Mouse (Mus musculus) lung, postnatal 25 days (tissue): ENCODE data around the gene Atp5mpl.
"Not testable (repeated sequence)": the region's sequence is repeated elsewhere in the genome, so short reads cannot be mapped to it uniquely, and the experiment has no call there.

Experiments
- DNase-seq: peaks from one replicate; pipeline ENCODE4 v3.0.0; 2022; ENCODE audit warnings: low spot score

Atp5mpl gene

DNA sequence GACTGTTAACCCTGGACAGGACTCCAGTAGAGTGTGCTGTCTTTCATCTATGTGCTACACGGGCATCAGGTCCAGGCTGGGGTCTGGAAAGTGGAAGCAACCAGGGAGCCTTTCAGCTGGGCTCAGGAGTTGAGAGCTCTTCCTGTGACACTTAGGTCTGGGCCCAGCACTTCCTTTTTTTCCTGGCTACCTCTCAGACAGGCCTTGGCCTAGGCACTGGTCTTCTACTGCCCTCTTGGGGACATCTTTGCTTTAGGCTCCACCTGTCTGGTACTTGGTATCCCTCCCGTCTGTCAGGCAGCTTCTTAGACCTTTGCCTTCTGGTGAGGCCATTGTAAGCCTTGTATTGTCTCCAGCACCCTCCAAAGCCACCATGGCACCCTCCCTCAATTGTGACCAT is 20.1 kb downstream of the Atp5mpl start:
- peak; percentile 91 for DNase-seq

DNA sequence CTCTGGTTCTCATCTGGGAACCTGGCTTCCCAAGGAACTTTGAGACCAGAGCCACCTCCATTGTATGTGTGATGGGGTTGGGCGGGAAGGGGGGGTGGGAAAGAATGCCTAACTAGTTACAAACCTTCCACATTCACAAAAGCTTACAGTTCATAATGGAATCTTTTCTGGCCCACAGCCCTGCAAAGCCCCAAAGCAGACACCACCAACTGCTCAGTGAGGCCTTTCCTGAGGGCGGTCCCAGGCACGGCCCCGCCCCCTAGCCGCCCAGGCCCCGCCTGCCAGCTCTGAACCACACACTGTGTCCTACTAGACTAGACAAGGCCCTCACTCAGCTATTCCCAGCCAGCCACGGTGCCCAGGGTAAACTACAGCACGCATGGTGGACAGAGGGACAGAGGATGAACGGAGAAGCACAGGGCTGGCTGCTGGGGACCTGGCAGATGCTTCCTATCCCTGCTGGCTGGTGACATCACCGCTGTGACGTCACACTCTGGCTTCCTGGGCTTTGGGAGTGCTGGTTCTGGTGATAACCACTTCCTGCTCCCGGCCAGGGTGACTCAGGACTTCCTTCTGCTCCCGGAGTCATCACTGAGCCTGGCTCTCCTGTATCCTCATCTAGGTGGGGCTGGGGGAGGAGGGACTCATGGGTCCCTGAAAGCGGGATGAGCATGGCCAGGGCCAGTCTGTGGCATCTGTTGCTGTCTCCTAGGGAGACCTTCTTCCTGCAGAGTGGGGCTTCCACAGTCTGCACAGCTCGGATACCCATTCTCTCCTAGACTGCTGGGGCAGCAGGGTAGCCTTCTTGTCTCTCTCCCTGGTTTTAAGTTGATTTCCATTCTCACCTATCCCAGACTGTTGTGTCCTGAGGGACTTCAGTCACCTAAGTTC is 20.8 kb downstream of the Atp5mpl start:
- DNase-seq, result not testable (repeated sequence)

DNA sequence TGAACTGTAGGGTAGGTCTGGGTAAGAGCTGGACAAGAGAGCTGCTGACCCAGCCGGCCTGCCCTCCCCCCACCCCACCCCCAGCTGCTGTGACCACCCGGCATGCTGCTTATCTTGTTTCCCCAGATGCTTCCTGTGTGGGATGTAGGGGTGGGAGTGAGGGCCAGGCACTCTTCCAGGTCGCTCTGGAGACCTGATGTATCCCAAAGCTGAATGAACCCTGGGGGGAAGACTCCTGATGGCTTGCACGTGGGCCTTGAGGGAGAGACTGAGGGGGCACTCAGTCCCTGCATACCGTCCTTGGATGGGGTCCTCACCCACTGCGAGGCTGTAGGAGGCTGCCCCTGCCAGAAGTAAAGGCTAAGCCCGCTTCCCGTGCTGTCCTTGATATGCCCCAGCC is 21.7 kb downstream of the Atp5mpl start:
- DNase-seq, result peak; percentile 78

DNA sequence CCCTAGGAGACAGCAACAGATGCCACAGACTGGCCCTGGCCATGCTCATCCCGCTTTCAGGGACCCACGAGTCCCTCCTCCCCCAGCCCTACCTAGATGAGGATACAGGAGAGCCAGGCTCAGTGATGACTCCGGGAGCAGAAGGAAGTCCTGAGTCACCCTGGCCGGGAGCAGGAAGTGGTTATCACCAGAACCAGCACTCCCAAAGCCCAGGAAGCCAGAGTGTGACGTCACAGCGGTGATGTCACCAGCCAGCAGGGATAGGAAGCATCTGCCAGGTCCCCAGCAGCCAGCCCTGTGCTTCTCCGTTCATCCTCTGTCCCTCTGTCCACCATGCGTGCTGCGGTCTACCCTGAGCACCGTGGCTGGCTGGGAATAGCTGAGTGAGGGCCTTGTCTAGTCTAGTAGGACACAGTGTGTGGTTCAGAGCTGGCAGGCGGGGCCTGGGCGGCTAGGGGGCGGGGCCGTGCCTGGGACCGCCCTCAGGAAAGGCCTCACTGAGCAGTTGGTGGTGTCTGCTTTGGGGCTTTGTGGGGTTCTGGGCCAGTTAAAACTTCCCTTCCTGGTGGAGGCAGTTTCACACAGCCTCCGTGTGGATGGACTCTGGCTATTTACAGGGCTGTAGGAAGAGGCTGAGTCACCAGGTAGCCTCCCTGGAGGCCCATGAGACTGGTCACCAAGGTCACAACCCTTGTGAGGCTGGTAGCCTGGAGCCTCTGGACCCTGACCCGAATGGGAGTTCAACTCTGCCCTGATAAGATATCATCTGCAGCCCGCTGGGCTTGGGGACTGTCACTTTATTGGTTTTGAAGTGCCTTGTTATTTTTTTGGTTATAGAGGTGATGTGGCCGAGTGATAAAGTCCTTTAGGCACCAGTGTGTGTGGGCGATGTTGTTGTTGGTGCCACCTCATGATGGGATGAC is 22.5 kb downstream of the Atp5mpl start:
- DNase-seq, result not testable (repeated sequence)

DNA sequence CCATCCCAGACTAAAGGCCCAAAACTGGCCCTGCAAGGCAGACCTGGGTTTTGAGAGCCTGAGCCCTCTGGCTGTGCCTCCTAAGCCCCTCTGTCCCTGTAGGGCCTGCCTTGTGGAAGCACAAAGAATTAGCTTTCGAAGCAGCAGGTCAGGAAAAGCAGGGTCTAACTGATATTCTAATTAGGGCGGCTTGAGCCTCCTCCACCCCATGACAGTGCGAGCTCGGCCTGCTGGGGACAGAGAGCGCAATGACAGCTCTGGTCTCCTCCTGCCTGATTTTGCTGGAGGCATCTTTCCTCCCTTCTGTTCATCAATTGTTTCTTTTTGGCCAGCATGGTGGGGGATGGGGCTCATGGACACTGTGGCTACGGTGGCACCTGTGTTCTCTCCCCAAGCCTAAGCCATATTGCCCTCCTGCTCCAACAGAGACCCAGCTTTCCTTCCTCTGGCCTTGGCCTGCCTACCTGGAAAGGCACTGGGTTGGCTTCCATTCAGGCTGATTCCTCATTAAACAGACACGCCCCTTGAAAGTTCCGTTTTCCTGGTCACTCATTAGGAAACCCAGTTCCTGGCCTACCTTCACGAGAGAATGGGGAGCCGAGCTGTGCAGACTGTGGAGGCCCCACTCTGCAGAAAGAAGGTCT is 23.2 kb downstream of the Atp5mpl start:
- DNase-seq, result peak; percentile 53

DNA sequence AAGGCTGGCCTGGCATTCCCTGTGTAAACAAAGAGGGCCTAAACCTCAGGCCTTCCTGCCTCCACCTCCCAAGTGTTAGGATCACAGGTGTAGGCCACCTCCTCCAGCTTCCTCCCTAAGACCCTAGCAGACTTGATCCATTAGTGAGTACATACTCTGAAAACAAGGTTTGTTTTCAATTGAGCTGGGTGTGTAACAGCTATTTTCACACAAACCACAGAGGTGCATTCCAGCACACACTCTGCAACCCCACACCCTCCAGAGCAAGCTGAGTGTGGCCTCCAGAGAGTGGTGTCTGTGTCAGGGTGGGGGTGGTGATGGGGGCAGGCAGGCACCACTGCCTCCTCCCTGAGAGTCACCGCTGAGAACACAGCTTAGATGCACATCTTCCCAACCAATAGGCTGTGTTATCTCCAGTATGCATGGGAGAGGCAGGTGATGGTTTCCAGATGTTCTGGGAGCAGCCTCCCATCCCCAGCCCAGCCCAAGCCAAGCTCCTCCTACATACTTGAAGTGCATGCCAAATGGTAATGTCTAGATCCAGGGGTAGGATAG is 28.1 kb downstream of the Atp5mpl start:
- DNase-seq, result no peak

DNA sequence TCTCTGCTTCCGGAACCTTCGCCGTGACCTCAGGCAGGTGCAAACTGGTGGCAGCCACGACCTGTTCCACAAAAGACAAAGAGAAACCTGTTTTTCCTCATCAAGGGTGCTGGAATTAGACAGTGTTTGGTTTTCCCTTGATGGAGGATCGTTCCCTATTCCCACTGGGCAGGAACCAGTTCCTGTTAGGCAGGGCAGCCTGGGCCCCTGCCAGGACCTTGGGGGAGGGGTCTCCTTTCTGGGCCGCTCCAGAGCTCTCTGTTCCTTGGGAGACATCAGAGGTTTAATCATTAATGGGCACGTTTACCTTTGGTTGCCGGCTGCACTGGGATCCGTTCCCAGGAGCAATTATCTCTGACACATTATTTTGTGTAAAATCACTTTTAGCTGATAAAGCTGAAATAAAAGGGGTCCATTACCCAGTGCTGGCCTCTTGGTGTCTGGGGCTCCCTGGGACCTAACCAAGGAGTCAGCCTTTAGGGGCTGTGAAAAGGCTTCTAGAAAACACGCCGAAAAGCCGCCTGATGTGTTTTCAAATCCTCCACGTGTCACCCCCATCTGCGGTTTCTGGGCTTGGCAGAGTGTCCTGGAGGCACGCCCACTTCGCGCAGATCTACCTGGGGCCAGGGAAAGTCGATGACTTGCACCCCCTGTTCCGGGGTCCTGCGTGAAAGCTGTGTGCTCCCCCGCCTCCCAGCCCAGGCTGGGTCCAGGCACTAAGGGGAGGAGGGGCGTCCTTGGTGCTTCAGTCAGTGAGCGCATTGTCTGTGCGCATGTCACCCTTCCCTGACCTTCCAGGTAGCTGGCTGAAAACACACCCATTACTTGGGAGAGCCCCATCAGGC is 29.8 kb downstream of the Atp5mpl start:
- DNase-seq, result peak; percentile 90

DNA sequence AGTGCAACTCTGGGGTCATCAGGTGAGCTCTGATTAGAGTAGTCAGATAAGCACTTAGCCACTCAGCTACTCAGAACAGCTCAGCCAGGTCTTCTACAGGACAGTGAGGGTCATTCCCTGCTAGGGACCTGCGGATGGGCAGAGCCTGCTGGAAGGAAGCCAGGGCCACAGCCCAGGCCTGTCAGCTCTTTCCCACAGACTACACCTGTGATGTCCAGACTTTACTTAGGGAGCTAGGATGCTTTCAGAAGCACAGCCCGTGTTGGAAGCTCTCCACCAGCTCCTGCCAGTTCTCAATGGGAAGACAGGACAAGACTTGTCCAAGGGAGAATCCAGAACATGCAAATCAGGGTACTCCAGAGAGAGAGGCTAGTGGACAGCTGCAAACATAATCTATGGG is 32.8 kb downstream of the Atp5mpl start:
- no peak for DNase-seq

DNA sequence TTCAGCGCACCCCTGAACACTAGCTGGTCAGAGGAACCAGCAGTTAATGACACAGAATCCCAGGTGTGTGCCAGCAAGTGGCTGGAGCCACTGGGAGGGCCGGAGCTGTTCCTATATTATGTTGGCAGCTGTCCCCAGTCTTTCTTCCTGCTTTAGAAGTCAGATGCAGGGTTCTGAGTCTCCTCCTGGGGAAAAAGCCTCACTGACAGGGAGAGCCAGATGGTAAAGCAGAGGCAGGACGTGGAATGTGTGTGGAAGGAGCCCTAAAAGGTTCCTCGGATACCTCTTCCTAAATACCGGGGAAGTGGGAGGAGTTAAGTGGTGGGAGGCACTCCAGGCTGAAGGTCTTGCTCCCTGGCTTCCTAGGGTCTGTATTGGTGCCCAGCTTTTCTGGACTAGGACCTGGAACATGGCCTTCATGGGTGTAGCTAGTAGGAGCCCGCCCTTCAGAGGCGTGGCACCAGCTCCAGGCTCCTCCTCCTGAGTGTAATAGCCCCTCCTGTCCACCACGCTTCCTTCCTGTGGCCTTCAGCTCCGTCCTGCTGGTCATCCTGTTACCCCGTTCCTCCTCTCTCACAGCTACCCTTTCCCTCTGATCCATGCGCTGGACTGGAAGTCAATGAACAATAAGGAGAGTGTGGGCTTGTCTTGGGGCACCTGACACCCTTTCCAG is 33.6 kb downstream of the Atp5mpl start:
- peak; percentile 76 for DNase-seq

DNA sequence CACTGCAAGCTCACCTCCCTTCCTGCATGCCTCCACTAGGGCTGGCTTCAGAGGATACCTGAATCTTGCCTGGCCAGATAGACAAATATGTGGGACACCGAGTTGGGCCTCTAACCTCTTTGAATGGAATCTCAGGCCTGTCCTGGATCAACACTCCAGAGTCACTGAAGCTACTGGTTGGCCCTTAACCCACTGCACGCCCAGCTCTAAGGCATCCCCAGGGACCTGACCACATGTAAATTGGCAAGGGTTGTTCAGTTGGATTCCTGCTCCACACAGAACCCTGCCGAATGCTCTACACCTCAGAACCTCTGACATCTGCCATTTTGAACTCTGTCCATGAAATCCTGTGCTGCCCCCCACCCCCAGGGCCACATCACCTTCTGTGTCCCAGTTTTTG is 34.3 kb downstream of the Atp5mpl start:
- DNase-seq, result no peak

DNA sequence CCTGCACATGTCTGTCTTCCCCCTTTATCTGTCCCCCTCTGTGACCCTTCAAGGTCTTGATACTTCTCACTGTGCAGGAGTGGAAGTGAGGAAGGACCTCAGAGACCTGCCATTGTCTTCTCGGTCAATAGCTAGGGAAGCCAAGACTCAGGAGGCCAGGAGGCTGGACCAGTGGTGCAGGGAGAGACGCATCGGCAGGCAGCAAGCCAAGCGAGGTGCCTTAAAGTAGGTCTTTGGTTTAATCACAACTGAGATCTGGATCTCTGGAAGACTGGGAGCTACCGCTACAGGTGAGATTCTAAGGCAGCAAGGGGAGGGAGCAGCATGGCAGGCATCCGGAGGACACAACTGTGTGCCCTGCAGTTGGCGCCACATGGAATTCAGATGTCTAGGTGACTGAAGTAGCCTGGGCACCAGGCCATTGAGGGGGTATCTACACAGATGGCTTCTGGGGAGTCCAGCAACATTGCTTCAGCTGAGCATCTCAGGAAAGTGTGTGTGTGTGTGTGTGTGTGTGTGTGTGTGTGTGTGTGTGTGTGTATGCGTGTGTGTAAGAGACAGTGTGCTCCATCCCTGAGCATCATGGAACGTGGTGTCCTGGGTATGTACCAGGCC is 35.3 kb downstream of the Atp5mpl start:
- DNase-seq, result no peak

DNA sequence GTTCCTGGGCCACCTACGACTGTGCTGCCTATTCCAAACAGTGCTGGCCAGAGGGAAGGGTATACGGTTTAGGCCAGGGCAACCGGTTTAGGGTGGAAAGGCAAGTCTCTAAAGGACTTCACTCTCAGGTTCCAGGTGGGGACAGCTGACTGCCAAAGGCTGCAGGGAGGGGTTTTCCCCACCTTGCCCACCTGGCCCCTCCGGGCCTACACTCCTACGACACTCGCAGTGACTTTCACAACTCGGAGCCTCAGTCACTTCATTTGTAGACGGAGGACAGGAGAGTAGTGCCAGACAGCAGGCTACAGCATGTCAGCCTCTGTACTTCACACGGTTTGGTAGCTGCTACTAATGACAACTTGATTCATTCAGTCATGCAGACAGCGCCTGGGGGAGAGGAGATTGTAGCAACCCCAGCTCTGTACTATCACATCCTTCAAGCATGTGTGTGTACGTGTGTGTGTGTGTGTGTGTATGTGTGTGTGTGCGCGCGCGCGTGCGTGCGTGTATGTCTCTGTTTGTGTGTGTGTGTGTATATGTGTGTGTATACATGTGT is 38.3 kb downstream of the Atp5mpl start:
- no peak for DNase-seq

DNA sequence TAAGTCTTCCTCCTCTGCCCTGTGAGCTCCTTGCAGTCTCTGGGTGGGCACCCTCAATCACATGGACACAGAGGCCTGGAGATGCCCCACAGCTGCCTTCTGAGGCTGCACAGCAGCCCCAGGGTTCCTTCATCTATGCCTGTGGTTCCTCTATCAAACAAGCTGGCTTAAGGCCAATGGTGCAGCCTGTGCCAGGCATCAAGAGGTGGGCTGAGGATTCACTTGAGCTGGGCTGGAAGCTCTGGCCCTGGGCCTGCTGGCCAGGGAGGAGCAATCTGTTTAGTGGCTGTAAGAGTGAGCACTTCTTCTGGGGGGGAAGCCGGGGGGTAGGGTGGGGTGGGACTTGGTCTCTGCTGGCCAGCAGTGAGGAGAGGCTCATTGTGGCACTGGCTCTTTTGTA is 39.4 kb downstream of the Atp5mpl start:
- peak; percentile 51 for DNase-seq

DNA sequence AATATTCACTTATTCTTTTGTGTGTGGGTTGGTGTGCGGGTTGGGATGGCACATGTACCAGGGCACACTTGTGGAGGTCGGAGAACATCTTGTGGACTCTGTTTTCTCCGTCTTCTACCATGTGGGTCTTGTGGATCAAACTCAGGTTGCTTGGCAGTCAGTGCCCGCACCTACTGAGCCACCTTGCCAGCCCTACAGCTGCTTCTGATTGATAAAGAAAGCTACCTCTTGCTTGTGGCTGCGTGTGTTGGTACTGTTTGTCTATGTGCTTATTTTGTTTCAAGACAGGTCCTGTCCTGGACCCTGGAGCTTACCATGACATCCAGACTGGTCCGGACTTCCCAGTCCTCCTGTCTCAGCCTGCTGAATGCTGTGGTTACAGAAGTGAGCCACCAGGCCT is 43.7 kb downstream of the Atp5mpl start:
- DNase-seq, result no peak

DNA sequence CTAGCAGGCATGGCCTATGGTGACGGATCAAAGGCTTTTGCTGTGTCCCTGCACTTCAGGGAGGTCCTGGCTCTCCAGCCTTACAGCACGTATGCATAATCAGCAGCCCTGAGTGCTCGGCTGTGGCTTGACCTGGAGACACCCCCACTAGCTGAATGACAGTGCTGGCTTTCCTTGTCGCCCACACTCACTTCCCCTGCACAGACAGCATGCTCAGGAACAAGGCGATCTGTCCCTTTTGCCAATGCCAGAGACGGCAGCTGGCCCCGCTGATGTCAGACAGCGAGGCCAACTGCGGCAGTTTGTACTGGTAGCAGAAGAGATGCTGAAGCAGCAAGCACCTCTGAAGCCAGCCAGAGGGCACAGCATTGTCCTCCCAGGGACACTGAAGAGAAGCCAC is 46.7 kb downstream of the Atp5mpl start:
- no peak for DNase-seq

DNA sequence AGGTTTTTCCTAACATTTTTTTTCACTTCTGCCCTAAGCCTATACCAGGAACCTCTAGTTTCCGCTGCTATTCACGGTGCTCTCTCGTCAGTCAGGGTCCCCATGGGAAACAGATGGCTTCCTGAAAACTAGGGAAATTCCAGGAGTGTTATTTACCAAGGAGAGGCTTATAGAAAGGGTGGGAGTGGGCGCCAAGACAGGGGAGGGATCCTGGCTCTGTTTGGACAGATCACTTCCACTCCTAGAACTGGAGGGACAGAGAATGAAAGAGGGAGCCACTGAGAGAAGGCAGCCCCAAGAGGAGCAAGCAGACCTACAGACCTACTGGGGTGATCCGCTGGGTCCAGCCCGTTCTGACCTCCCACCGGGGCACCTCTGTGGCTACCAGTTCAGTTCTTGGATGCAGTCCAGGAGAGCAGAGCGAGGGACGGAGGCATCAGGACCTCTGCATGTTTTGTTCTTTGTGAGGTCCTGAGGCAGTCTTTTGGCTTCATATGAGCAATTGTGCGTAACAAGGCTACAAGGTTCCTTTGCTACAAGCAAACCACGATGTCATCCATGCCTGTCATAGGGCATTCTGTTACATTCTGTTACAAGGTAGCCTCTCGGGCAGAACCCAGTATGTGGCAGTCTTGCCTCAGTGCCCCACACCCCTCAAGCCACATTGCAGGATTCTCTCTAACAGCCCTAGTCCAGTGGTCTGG is 50.1 kb downstream of the Atp5mpl start:
- DNase-seq, result no peak

DNA sequence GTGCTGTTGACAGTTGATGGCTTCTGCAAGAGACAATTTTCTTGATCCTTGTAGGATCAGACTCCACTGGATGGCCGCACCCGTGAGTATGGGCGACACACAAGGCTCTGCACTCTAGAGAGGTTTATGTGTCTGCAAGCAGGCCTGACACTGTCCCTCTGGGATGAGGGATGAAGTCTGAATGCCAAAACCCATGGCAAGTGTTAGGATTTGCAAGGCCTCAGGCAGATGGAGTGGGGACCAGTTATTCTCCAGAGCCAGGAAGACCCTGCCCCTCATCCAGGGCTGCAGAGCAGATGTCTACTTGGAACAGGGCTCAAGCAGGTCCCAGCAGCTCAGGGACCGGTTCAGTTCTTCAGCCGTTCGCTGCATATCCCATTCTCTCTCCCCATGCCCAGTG is 51.0 kb downstream of the Atp5mpl start:
- no peak for DNase-seq

DNA sequence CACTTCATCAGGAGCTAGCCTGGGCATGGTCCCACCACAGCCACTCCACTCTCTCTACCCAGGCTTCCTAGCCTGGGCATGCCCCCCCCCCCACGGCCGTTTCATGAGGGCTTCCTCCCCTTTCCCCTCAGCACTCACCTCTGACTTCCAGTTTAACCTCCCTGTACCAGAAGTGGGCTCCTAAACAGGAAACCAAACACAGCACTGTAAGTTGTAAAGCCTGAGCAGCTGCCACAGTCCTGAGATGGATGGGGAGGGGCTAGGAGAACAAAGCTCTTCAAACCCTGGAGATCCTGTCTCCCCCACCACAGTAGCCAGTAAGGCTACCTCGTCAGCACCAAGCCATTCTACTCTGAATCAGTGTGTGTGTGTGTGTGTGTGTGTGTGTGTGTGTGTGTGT is 52.7 kb downstream of the Atp5mpl start:
- no peak for DNase-seq

DNA sequence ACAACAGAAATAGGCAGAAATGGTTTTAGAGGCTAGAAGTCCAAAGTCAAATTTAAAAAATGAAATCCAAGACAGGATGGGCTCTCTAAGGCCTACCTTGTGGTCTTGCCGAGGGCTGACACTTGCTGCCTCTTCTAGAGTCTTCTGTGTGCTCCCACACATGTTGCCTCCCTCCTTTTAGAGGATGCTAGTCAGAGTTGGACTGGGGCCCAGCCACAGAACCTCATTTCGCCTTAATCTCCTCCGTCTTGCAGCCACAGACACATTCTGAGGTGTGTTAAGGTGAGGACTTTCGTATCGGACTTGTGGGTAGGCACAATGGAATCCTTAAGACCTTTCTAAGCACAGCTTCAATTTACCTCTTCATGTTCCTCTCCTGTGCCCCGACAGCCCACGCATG is 54.0 kb downstream of the Atp5mpl start:
- no peak for DNase-seq
